Mouse (Mus musculus) intestine, postnatal 0 days (tissue): Measurements from ENCODE around the gene Ppp1r9a. TPM values are rescaled to one million over a fixed set of nuclear protein-coding genes. Genes with fewer than 3 reads are reported as not detected.

Source experiments
- ATAC-seq: fragments of 200-750 bp; cut with Nextera tagmentation; 2 replicates; pipeline ENCODE4 v1.8.0; 2017; ENCODE audit warnings: mild to moderate bottlenecking, moderate TSS enrichment, moderate library complexity
- H3K27ac ChIP-seq: fragments of 300-500 bp; sonication (generic); 2 replicates; pipeline ENCODE4 v1.5.1; 2014; ENCODE audit warnings: mild to moderate bottlenecking, low read depth, low read length, moderate library complexity
- H3K27me3 ChIP-seq: fragments of 300-500 bp; sonication (generic); replicated peaks from 2 replicates; pipeline ENCODE4 v1.6.1; 2014; ENCODE audit warnings: low read length, mixed read lengths; ENCODE audit not compliant: control insufficient read depth, insufficient read depth
- H3K36me3 ChIP-seq: fragments of 300-500 bp; sonication (generic); 2 replicates; pipeline ENCODE4 v1.6.1; 2014; ENCODE audit warnings: mild to moderate bottlenecking, moderate library complexity; ENCODE audit not compliant: control insufficient read depth, insufficient read depth
- H3K4me1 ChIP-seq: fragments of 300-500 bp; sonication (generic); replicated peaks from 2 replicates; pipeline ENCODE4 v1.6.1; 2014; ENCODE audit warnings: antibody characterized with exemption, low read length, mixed read lengths; ENCODE audit not compliant: control insufficient read depth, insufficient read depth
- H3K4me2 ChIP-seq: fragments of 300-500 bp; sonication (generic); replicated peaks from 2 replicates; pipeline ENCODE4 v1.6.1; 2014; ENCODE audit warnings: low read depth, mild to moderate bottlenecking, moderate library complexity
- H3K4me3 ChIP-seq: fragments of 300-500 bp; sonication (generic); 2 replicates; pipeline ENCODE4 v1.5.1; 2014; ENCODE audit warnings: low read depth, low read length
- H3K9ac ChIP-seq: fragments of 300-500 bp; sonication (generic); 2 replicates; pipeline ENCODE4 v1.6.1; 2014; ENCODE audit warnings: mild to moderate bottlenecking, low read depth, low read length
- H3K9me3 ChIP-seq: fragments of 300-500 bp; sonication (generic); 2 replicates; pipeline ENCODE4 v1.6.1; 2016; ENCODE audit warnings: mixed run types; ENCODE audit not compliant: control insufficient read depth
- CTCF ChIP-seq: sonication (generic); IDR thresholded peaks from 2 replicates; pipeline ENCODE4 v1.5.1; 2016; ENCODE audit warnings: low read depth, mild to moderate bottlenecking, control low read depth, antibody characterized with exemption, moderate library complexity
- WGBS: fragments of 180-500 bp; shearing (Covaris S2); extraction: QIAGEN DNeasy Blood & Tissue Kit; methylation state at CpG from one replicate; pipeline ENCODE4 v1.1.7; 2014; 5-methylcytosine and 5-hydroxymethylcytosine counted together
- polyA plus RNA-seq: library from polyadenylated mRNA; unstranded; fragments of >200 nt; fragmentation: Nextera tagmentation; extraction: Ambion mirVana; gene quantifications from 2 replicates; pipeline ENCODE4 v1.2.1, GENCODE M21; 2015

The Ppp1r9a gene
- polyA plus RNA-seq, 1 experiment from 2014 or later = 2.1 TPM

GRCm38 (mm10) chr6:5155313-5155927 is 252.7 kb downstream of the Ppp1r9a start:
- Histone ChIP-seq H3K4me3 (no peak overlapping the region), H3K27me3 (no peaks in the 10 kb centered on the region), H3K4me2 (no peak overlapping the region), H3K9me3 (no peaks in the 10 kb centered on the region), H3K27ac (no peak overlapping the region), H3K9ac (no peak overlapping the region), H3K4me1 (no peaks in the 10 kb centered on the region), H3K36me3 (no peaks in the 10 kb centered on the region)
- no peak for ATAC-seq
- WGBS = 95% methylated on average over 1 of the region's 1 CpGs
- no peak for TF ChIP-seq CTCF

- Histone ChIP-seq H3K4me1 (no peaks in the 10 kb centered on the region), H3K9me3 (no peaks in the 10 kb centered on the region), H3K27ac (no peak overlapping the region), H3K9ac (no peak overlapping the region), H3K36me3 (no peaks in the 10 kb centered on the region), H3K27me3 (no peaks in the 10 kb centered on the region), H3K4me2 (no peak overlapping the region), H3K4me3 (no peak overlapping the region)
- ATAC-seq = no peak
- no peak for TF ChIP-seq CTCF
- WGBS = 77% methylated on average over 6 of the region's 6 CpGs
These were observed 254.1 kb downstream of the Ppp1r9a start for GRCm38 (mm10) chr6:5156541-5157425.

- H3K4me3 ChIP-seq = no peak overlapping the region
- no peaks in the 10 kb centered on the region for H3K9me3 ChIP-seq
- 79% methylated on average over 7 of the region's 7 CpGs for WGBS
- H3K27ac ChIP-seq = no peak overlapping the region
- no peak overlapping the region for H3K9ac ChIP-seq
- H3K36me3 ChIP-seq = no peaks in the 10 kb centered on the region
- no peaks in the 10 kb centered on the region for H3K4me1 ChIP-seq
- H3K27me3 ChIP-seq = no peaks in the 10 kb centered on the region
- no peak for ATAC-seq
- TF ChIP-seq CTCF = no peak
- H3K4me2 ChIP-seq = no peak overlapping the region
These were observed 256.7 kb downstream of the Ppp1r9a start for GRCm38 (mm10) chr6:5159385-5159791.

GRCm38 (mm10) chr6:5162052-5162451 is 259.3 kb downstream of the Ppp1r9a start:
- Histone ChIP-seq H3K36me3 (no peaks in the 10 kb centered on the region), H3K4me2 (no peak overlapping the region), H3K9me3 (no peaks in the 10 kb centered on the region), H3K9ac (no peak overlapping the region), H3K4me1 (no peaks in the 10 kb centered on the region), H3K27ac (no peak overlapping the region), H3K27me3 (no peaks in the 10 kb centered on the region), H3K4me3 (no peak overlapping the region)
- 59% methylated on average over 6 of the region's 6 CpGs for WGBS
- no peak for ATAC-seq
- no peak for TF ChIP-seq CTCF

- no peaks in the 10 kb centered on the region for H3K36me3 ChIP-seq
- no peak overlapping the region for H3K27ac ChIP-seq
- no peak overlapping the region for H3K4me2 ChIP-seq
- TF ChIP-seq CTCF = no peak
- H3K9ac ChIP-seq = no peak overlapping the region
- H3K4me1 ChIP-seq = no peaks in the 10 kb centered on the region
- H3K4me3 ChIP-seq = no peak overlapping the region
- H3K9me3 ChIP-seq = no peaks in the 10 kb centered on the region
- WGBS = 94% methylated on average over 14 of the region's 14 CpGs
- no peak for ATAC-seq
- H3K27me3 ChIP-seq = no peaks in the 10 kb centered on the region
These were observed 260.9 kb downstream of the Ppp1r9a start for GRCm38 (mm10) chr6:5163507-5164144.

- Histone ChIP-seq H3K4me1 (no peaks in the 10 kb centered on the region), H3K4me2 (no peak overlapping the region), H3K4me3 (no peak overlapping the region), H3K36me3 (no peaks in the 10 kb centered on the region), H3K27ac (no peak overlapping the region), H3K9me3 (no peaks in the 10 kb centered on the region), H3K9ac (no peak overlapping the region), H3K27me3 (no peaks in the 10 kb centered on the region)
- 83% methylated on average over 9 of the region's 9 CpGs for WGBS
- TF ChIP-seq CTCF = no peak
- no peak for ATAC-seq
These were observed 262.1 kb downstream of the Ppp1r9a start for GRCm38 (mm10) chr6:5164855-5165254.
